Mouse (Mus musculus): ENCODE data around the gene Fam71a.

Gene Fam71a

DNA sequence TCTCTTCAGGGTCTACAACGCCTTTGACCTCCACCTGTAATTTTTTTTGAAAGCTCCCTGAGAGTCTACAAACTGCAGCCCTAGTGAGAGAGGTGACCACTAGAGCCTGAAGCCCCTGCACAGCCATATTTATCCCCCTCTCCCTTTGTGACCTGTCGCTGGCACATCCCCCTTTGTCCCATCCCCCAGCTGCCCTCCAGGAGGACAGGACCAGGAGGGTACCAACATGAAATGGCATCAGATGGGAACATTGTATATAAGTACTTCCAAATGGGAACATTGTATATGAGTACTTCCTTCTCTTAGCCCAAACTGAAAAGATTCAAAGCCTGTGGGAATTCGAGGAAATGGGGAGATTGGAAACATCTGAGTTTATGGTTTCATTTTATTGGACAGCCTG lies at the start of gene Fam71a:
Gene Fam71a, minus strand, starts transcription at position 101 of the 400 bp plus-strand sequence.
- DNase-seq = no peak

GRCm38 (mm10) chr1:191211096-191211495 lies 46.5 kb upstream of the Fam71a start:
- no peak for DNase-seq

DNA sequence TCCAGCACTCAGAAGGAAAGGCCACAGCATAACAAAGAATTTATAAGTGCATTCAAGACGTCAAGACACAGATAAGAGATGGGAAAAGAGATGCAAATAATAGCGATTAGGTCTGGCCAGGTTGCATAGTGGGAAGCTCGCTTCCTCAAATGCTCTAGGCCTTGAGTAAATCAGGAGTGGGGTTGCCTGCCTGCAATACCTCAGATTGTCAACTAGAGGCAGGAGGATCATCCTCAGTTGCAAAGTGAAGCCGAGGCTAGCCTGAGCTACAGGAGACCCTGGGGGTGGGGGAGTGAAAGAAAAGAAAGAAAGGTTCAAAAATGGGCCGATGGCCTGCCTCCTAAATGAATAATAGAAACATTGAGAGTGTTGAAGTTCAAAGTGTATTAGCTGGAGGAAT lies 41.2 kb upstream of the Fam71a start:
- no peak for DNase-seq

GRCm38 (mm10) chr1:191204876-191205275 lies 40.3 kb upstream of the Fam71a start:
- DNase-seq = no peak

DNA sequence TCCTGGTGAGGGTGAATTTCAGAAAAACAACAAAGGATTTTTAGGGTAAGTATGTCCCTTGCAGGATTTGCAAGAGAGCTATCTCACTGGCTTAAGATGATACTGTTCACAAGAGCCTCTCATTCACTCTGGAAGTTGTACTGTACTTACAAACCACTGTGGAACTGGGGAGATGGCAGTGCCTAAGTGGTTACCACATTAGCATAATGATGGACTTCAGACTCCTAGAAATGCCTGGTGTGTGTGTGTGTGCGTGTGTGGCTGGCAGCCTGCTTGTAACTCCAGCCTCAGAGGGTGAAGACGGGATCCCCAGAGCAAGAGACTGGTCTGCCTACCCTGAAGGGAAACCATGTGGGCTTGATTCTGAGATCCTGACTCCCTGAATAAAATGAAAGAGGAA lies 38.9 kb upstream of the Fam71a start:
- DNase-seq = no peak

DNA sequence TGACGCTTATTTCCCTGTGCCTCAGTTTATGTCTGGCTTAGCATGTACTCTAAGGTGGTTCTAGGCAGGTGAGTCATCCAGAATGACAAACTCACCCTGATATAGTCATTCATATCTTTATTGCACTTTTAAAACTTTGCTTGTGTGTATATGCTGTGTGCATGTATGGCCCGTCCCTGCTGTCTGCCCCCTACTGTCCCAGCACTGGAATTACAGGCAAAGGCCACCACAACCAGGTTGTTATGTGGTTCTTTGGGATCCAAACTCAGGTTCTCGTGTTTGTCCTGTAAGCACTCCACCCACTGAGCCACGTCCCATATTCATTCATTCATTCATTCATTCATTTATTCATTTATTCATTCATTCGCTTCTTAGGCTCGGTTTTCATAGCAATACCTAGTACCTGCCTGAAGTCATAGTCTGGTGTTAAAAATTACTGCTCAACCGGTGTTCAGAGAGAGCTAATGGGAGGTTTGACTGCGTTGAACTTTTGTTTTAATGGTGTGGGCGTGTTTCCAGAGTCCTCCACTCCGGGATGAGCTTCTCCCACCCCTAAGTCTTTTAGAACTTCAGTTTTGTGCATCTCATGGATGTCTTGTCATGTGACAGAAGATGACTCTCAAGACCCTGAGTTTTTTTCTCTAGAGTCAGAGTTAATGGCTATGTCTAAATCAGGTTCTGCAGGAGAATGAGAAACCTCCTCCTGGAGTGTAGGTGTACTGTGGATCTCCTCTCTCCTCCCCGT lies 37.8 kb upstream of the Fam71a start:
- DNase-seq = no peak

- no peak for DNase-seq
Observed at GRCm38 (mm10) chr1:191200816-191201602, 36.4 kb upstream of the Fam71a start.

GRCm38 (mm10) chr1:191197916-191198315 lies 33.3 kb upstream of the Fam71a start:
- DNase-seq = no peak

DNA sequence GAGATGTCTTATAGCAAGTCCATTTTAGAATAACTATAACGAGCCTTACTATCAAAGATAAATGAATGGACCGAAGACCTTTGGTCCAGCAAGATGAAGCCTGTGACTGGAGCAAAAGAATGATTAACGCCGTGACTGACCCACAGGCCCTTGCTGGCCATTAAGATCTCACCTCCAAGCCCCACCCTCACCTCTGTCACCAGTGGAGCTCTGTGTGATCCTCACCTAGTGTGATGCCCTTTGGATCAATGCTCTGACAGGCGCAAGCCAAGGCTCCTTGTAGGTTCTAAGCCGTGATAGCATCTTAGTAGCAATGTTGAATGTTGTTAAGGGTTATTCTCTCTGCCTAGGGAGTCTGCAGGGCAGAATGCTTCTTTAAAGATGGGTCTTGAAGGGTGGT lies 31.4 kb upstream of the Fam71a start:
- no peak for DNase-seq

GRCm38 (mm10) chr1:191193657-191194424 lies 29.2 kb upstream of the Fam71a start:
- DNase-seq = no peak

DNA sequence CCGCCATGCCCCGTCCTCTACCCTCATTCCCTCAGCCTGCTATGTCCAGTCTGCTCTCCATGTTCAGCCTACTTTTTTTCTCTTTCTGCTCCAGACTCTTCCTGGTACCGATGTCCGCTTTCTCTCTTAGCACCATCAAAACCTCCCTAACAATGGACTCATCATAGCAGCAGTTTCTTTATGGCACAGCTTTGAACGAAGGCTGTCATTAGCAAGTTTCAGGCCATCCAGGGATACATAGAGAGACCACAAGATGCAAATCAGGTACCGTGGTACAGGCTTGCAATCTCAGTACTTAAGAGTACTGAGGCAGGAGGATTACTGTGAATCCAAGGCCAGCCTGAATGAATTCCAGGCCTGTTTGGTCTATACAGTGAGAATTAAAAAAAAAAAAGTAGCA lies 28.1 kb upstream of the Fam71a start:
- no peak for DNase-seq

- DNase-seq = no peak
Observed at GRCm38 (mm10) chr1:191192213-191192612, 27.6 kb upstream of the Fam71a start.

DNA sequence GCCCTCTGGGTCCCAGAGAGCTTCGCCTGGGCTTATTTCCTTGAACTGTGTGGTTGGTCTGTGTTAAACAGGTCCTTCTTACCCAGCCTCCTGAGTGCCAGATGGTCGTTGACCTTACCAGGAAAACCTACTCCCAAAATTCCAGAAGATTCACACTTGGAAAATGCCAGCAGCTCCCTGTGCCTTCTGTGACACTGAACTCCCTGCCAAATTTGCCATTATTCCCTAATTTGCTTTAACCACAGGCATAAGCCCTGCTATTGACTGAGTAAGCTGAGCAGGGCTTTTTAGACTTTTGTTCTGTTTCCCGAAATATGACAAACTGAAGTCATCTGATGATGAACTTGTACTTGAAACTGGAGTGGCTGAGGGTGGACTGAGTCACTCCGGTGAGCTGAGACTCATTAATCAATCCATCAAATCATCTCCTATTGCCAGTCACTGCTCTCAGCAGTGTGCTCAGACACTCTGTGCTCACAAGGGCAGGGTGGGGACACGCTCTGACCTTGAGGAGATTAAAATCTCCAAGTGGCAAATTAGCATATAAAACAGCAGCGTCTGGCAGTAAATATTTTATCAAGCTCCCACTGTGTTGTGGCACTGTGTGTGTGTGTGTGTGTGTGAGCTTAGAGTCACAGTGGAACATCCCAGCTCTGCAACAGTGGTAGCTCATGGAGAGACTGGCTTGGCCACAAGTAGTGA lies 25.2 kb upstream of the Fam71a start:
- no peak for DNase-seq

- DNase-seq = peak; percentile 41
Observed at GRCm38 (mm10) chr1:191186386-191186770, 21.8 kb upstream of the Fam71a start.

GRCm38 (mm10) chr1:191185761-191186385 lies 21.3 kb upstream of the Fam71a start:
- no peak for DNase-seq

DNA sequence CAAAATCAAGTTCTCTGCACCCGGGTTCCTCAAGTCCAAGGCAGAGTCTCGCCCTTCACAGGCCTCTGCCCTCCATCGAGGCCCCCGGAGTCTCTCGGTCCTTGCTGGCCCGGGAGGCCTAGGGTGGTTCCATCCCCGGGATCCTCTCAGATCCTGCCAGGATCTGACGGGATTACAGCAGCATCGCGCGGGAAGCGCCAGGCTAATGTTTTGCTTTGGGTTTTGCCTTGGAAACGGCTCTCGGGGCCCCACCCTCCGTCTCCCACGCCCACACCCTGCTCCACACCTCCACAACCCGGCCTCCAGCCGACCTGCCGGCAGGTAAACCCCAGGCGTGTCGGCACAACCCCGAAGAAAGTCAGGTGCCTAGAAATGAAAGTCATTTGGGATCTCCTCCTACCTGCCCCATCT lies 20.2 kb upstream of the Fam71a start:
- no peak for DNase-seq

GRCm38 (mm10) chr1:191184066-191184815 lies 19.6 kb upstream of the Fam71a start:
- DNase-seq = no peak

DNA sequence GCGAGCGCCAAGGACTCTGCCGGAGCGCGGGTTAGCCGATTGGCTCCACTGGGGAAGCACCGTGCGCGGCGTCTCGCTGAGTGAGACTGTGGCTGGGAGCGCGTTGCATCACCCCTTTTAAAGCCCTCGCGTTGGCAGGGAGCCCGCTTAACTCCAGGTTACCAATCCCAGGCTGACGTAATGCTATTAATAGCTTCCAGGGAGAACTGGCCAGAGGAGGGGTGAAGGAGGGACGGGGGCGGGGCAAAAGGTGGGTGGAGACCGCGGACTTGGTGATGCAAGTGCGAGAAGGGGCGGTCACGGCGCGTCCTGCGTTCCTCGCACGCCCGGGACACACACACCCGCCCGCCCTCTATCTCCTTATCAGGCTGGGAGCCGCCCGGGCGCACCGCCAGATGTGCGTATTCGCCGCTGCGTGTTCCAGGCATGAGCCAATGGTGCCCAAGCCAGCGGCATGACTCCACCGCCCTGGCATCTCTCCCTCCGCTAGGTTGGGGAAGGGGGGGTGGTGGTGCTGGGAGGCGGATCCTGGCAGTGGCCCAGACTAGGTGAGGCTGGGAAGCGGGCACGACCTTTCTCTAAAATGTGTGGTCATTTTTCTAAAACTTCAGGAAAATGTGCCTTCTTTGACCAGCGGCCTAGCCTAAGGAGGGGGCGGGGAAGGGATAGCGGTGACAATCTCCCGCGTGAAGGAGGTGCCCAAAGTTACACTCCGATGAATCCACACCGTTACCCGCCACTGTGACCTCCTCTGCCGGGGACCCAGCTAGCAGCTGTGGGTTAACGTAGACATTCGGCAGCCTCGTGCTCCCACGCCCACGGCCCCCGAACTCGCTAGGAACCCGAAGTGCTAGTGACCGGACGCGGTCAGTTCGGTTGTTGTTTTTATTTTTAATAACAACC lies 18.8 kb upstream of the Fam71a start:
- peak; percentile 87 for DNase-seq

DNA sequence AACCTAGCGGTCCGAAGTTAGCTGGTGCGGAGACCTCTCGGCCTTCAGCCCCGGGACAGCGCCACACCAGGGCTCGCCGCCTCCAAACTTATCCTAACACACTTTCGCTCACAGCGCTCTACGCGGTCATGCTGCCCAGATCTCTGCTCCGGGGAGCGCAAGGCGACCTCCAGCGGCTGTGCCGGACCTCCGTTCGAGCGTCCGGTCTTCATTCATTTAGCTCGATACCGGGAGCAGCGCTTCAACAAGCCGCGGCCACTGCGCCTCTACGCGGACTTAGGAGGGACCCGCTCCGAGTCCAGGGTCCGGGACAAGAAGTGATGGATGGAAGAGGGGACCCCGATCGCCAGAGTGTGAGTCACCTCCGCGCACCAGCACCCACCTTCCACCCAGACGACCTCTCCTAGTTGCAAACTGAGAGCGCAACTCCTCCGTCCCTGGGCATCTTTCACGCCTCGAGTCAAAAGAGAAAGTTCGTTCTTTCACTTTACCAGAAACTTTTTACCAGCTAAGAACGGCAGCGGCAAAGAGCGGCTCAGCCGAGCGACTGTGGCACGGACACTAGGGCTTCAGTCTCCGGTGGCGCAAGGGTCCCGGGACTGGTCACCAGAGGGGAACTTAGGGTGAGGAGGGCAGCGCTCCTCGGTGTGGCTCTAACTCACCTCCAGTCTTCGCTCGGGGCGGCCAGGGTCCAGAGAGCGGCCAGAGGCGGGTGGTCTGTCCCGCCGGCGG lies 18.0 kb upstream of the Fam71a start:
- DNase-seq = peak; percentile 69

Data from liver (tissue).